ENCODE assay signal across 8 mouse cellular contexts in the genomic region with DNA sequence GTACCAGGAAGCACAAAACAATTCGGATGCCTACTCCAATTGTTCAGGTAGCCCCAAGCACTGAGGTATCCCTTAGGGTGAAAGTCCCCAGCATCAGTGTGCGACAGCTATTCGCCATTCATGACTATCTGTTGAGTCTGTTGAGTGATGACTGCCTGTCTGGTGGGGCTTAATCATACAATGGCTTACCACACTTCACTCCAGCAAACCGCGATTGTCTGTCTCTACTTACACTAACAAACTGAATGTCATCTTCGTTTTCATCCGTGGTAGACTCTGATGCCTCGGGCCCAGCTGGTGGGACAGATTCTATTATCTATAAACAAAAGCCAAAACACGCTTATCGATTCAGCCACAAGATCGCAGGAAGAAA. TPM values are rescaled to one million over a fixed set of nuclear protein-coding genes. Genes with fewer than 3 reads are reported as not detected.
DNase-seq lines count a peak whose midpoint lies in the region; ATAC-seq and TF ChIP-seq lines count a peak whose summit lies in the region.

No protein-coding gene starts in this region.

- H3K9ac ChIP-seq in hindbrain, embryonic 14.5 days: peak overlapping the region; percentile 91
- H3K9ac ChIP-seq in midbrain, embryonic 11.5 days (ENCODE audit: low read length): peak overlapping the region; percentile 100

- H3K4me1 ChIP-seq in hindbrain, embryonic 14.5 days (replicated peaks; ENCODE audit: control insufficient read depth, insufficient read depth, low read length): peaks cover 13% of the 10 kb centered on the region
- peaks cover 8% of the 10 kb centered on the region for H3K4me1 ChIP-seq in midbrain, embryonic 11.5 days (ENCODE audit: control insufficient read depth, insufficient read depth, low read length)

- peak; percentile 1; the same call in 1 of the 2 replicates for ATAC-seq in hindbrain, embryonic 14.5 days (ENCODE audit: low FRiP score)
- ATAC-seq in midbrain, embryonic 11.5 days (ENCODE audit: low FRiP score): peak; percentile 15

- DNase-seq in gastrocnemius, adult 2 months: no peak
- no peak for DNase-seq in gastrocnemius, postnatal 14 days
- DNase-seq in 416B (ENCODE audit: low read depth): peak; percentile 58
- peak; percentile 37 for DNase-seq in c-Kit-positive CD71-positive TER-119-positive erythroid progenitor cells, embryonic 14.5 days (ENCODE audit: low spot score)
- DNase-seq in hindbrain, embryonic 14.5 days (ENCODE audit: low spot score): no peak
- peak; percentile 85 for DNase-seq in midbrain, embryonic 11.5 days (ENCODE audit: low spot score, missing footprints)
- DNase-seq in cerebellum, adult 9-10 months: no peak
- DNase-seq in retina, postnatal 1 day: no peak

- H3K27ac ChIP-seq in gastrocnemius, adult 2 months: peak overlapping the region; percentile 94
- H3K27ac ChIP-seq in hindbrain, embryonic 14.5 days: peak overlapping the region; percentile 94
- H3K27ac ChIP-seq in midbrain, embryonic 11.5 days (ENCODE audit: low read depth, low read length): peak overlapping the region; percentile 83

- H3K4me3 ChIP-seq in gastrocnemius, adult 2 months: peak overlapping the region; percentile 84
- H3K4me3 ChIP-seq in hindbrain, embryonic 14.5 days (replicated peaks; ENCODE audit: low read length): peak overlapping the region; percentile 70
- peak overlapping the region; percentile 92 for H3K4me3 ChIP-seq in midbrain, embryonic 11.5 days (ENCODE audit: low read depth, low read length)

- WGBS in hindbrain, embryonic 14.5 days: 6% methylated on average over 11 of the region's 11 CpGs
- 15% methylated on average over 11 of the region's 11 CpGs for WGBS in midbrain, embryonic 11.5 days

- TF ChIP-seq CTCF in gastrocnemius, adult 2 months (IDR thresholded peaks at IDR 0.05): no peak

- intact Hi-C loops in gastrocnemius, adult 2 months (cut with DNase I): no loop called here
- intact Hi-C loops in gastrocnemius, postnatal 14 days (cut with DNase I; ENCODE audit: low total_unique reads): no loop called here

- H3K27me3 ChIP-seq in hindbrain, embryonic 14.5 days (ENCODE audit: control insufficient read depth, insufficient read depth, low read length): no peaks in the 10 kb centered on the region
- H3K27me3 ChIP-seq in midbrain, embryonic 11.5 days (ENCODE audit: control insufficient read depth, insufficient read depth, low read length): no peaks in the 10 kb centered on the region

- H3K9me3 ChIP-seq in hindbrain, embryonic 14.5 days (ENCODE audit: control insufficient read depth, low read length): no peaks in the 10 kb centered on the region
- H3K9me3 ChIP-seq in midbrain, embryonic 11.5 days (ENCODE audit: control insufficient read depth, low read length): no peaks in the 10 kb centered on the region

- peak overlapping the region; percentile 77 for H3K4me2 ChIP-seq in hindbrain, embryonic 14.5 days (replicated peaks)
- peak overlapping the region; percentile 80 for H3K4me2 ChIP-seq in midbrain, embryonic 11.5 days

- peaks cover 31% of the 10 kb centered on the region for H3K36me3 ChIP-seq in hindbrain, embryonic 14.5 days (replicated peaks; ENCODE audit: control insufficient read depth, insufficient read depth)
- peaks cover 17% of the 10 kb centered on the region for H3K36me3 ChIP-seq in midbrain, embryonic 11.5 days (ENCODE audit: control insufficient read depth, insufficient read depth, low read length)

RNA-seq across cellular contexts. Expression of gene Zfp451, which starts 0.9 kb away (rescaled TPM):
- total RNA-seq in gastrocnemius, adult 2 months (2021): 10 to 100 TPM; 10.9 to 12.1 TPM
- 10 to 100 TPM; 14.1 TPM for total RNA-seq in gastrocnemius, postnatal 14 days (2021)
- 58.5 and 64.9 TPM in 2 replicates for polyA plus RNA-seq in hindbrain, embryonic 14.5 days (2014; fragmentation: Nextera tagmentation; extraction: Ambion mirVana)
- polyA plus RNA-seq in midbrain, embryonic 11.5 days (2014; fragmentation: Nextera tagmentation; extraction: Ambion mirVana): 43.5 and 52.1 TPM in 2 replicates

RNA-seq across cellular contexts. Expression of gene Bag2, which starts 55.9 kb away (rescaled TPM):
- total RNA-seq in gastrocnemius, adult 2 months (2021): 10 to 100 TPM; 13.7 to 21.4 TPM
- 10 to 100 TPM; 16.6 to 24.6 TPM for total RNA-seq in gastrocnemius, postnatal 14 days (2021)
- 22.6 and 25.5 TPM in 2 replicates for polyA plus RNA-seq in hindbrain, embryonic 14.5 days (2014; fragmentation: Nextera tagmentation; extraction: Ambion mirVana)
- 29.1 and 29.6 TPM in 2 replicates for polyA plus RNA-seq in midbrain, embryonic 11.5 days (2014; fragmentation: Nextera tagmentation; extraction: Ambion mirVana)

Comparison
In these comparisons a context has a peak if more than half of its experiments do, and no peak if none do; other contexts are left out.
1. DNase-seq: peak in 416B (single experiment), c-Kit-positive CD71-positive TER-119-positive erythroid progenitor cells, embryonic 14.5 days (single experiment) and midbrain, embryonic 11.5 days (single experiment); none in gastrocnemius, adult 2 months (single experiment), gastrocnemius, postnatal 14 days (single experiment), hindbrain, embryonic 14.5 days (single experiment), cerebellum, adult 9-10 months (single experiment) and retina, postnatal 1 day (single experiment).
2. Peak in every context shown above with its lines, with median percentiles within 50 percentile points of each other: H3K27ac ChIP-seq and H3K4me3 ChIP-seq.